Mouse (Mus musculus) intestine, embryonic 14.5 days (tissue): ENCODE measurements around the gene Adamtsl2. TPM values are rescaled to one million over a fixed set of nuclear protein-coding genes. Genes with fewer than 3 reads are reported as not detected.
A peak's percentile ranks its signal among the peaks of the same experiment; 100 is the strongest.

ENCODE experiments used
- ATAC-seq: fragments of 200-750 bp; cut with Nextera tagmentation; replicated peaks from 2 replicates; pipeline ENCODE4 v1.8.0; 2017; ENCODE audit warnings: low read depth, moderate number of reproducible peaks, moderate TSS enrichment, moderate library complexity; ENCODE audit not compliant: low FRiP score, low TSS enrichment
- DNase-seq: peaks from one replicate; pipeline ENCODE4 v3.0.0-alpha.2; 2018; ENCODE audit warnings: low spot score
- H3K27ac ChIP-seq: fragments of 300-500 bp; sonication (generic); 2 replicates; pipeline ENCODE4 v1.5.1; 2014; ENCODE audit warnings: low read depth, mild to moderate bottlenecking, control low read depth
- H3K27me3 ChIP-seq: fragments of 300-500 bp; sonication (generic); replicated peaks from 2 replicates; pipeline ENCODE4 v1.6.1; 2014; ENCODE audit warnings: low read length, control low read depth; ENCODE audit not compliant: control insufficient read depth, insufficient read depth
- H3K36me3 ChIP-seq: fragments of 300-500 bp; sonication (generic); 2 replicates; pipeline ENCODE4 v1.6.1; 2014; ENCODE audit warnings: low read length, control low read depth; ENCODE audit not compliant: control insufficient read depth, insufficient read depth
- H3K4me1 ChIP-seq: fragments of 300-500 bp; sonication (generic); replicated peaks from 2 replicates; pipeline ENCODE4 v1.6.1; 2014; ENCODE audit warnings: low read length, control low read depth, mixed read lengths; ENCODE audit not compliant: control insufficient read depth, insufficient read depth
- H3K4me2 ChIP-seq: fragments of 300-500 bp; sonication (generic); 2 replicates; pipeline ENCODE4 v1.6.1; 2014; ENCODE audit warnings: low read length
- H3K4me3 ChIP-seq: fragments of 300-500 bp; sonication (generic); 2 replicates; pipeline ENCODE4 v1.5.1; 2014; ENCODE audit warnings: low read depth, low read length, control low read depth, mixed read lengths
- H3K9ac ChIP-seq: fragments of 300-500 bp; sonication (generic); 2 replicates; pipeline ENCODE4 v1.6.1; 2014; ENCODE audit warnings: mild to moderate bottlenecking, low read length
- H3K9me3 ChIP-seq: fragments of 300-500 bp; sonication (generic); 2 replicates; pipeline ENCODE4 v1.6.1; 2016; ENCODE audit warnings: low read length, control low read depth; ENCODE audit not compliant: control insufficient read depth
- WGBS: fragments of 180-500 bp; shearing (Covaris S2); extraction: QIAGEN DNeasy Blood & Tissue Kit; methylation state at CpG from one replicate; pipeline ENCODE4 v1.1.7; 2014; 5-methylcytosine and 5-hydroxymethylcytosine counted together
- polyA plus RNA-seq: library from polyadenylated mRNA; unstranded; fragments of >200 nt; fragmentation: Nextera tagmentation; extraction: Ambion mirVana; gene quantifications from 2 replicates; pipeline ENCODE4 v1.2.1, GENCODE M21; 2014

Gene Adamtsl2
- polyA plus RNA-seq, 1 experiment from 2014 or later: 2.0 TPM

DNA sequence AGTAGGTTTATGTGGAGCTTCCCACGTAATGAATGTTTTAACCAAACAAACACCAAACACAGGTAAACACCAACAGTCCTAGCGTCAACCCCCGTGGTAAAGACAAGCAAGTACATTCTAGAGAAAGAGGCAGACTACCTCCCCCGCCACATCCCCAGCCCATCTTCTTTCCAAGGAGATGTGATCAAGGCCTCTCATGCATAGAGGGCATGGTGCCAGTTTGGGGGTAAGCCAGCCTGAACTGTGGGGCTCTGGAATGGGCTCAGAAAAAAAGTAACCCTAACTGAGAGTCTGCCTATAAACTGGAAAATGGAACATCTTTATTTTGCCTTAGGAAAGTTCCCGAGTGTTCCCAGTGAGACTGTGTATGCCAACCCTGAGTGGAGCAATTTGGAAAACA lies 56.8 kb downstream of the Adamtsl2 start:
- 64% methylated on average over 5 of the region's 5 CpGs for WGBS
- Histone ChIP-seq H3K4me1 (no peaks in the 10 kb centered on the region), H3K27ac (no peak overlapping the region), H3K4me2 (no peak overlapping the region), H3K9ac (no peak overlapping the region), H3K27me3 (peaks cover 10% of the 10 kb centered on the region), H3K4me3 (no peak overlapping the region), H3K9me3 (no peaks in the 10 kb centered on the region), H3K36me3 (no peaks in the 10 kb centered on the region)
- DNase-seq (no peak), ATAC-seq (no peak)

DNA sequence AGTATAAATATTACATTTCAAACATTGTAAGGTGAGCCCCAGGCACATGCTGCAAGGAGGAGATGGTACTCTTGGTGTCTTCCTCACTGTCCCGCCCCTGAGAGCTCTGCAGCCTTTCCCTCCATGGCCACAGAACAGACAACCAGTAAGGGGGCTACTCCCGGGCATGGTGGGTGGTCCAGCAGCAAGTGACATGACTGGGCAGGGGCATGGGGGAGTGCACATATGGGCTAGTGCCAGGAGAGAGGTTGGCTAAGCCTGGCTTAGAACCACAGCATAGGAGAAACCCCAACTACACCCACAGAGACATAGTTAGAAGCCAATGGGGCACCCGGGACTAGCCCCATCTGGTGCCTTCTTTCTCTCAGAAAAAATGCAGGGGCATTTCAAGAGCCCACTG lies 57.2 kb downstream of the Adamtsl2 start:
- DNase-seq (no peak), ATAC-seq (no peak)
- Histone ChIP-seq H3K4me2 (no peak overlapping the region), H3K27ac (no peak overlapping the region), H3K27me3 (peaks cover 14% of the 10 kb centered on the region), H3K36me3 (no peaks in the 10 kb centered on the region), H3K9ac (no peak overlapping the region), H3K9me3 (no peaks in the 10 kb centered on the region), H3K4me1 (no peaks in the 10 kb centered on the region), H3K4me3 (no peak overlapping the region)
- WGBS: 67% methylated on average over 3 of the region's 3 CpGs

DNA sequence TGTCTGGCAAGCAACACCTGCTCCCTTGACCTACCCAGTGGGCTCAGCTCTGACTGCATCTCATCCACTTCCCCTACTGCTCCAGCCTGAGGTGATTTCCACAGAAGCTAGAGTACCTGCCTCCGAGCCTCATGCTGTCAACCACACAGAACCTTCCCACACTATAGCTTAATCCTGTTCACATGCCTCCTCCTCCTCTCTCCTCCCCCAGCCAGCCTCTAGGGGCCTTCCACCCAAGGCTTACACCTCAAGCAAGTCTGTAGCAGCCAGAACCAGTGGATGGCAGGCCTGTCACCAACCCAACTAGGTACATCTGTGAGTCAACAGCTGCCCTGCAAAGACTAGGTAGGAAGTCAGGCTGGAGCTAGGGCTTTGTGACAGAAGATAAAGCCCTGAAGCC lies 57.6 kb downstream of the Adamtsl2 start:
- Histone ChIP-seq H3K4me3 (no peak overlapping the region), H3K27me3 (peaks cover 18% of the 10 kb centered on the region), H3K36me3 (no peaks in the 10 kb centered on the region), H3K27ac (no peak overlapping the region), H3K4me2 (no peak overlapping the region), H3K9me3 (no peaks in the 10 kb centered on the region), H3K4me1 (no peaks in the 10 kb centered on the region), H3K9ac (no peak overlapping the region)
- 77% methylated on average over 1 of the region's 1 CpGs for WGBS
- ATAC-seq (no peak), DNase-seq (no peak)

DNA sequence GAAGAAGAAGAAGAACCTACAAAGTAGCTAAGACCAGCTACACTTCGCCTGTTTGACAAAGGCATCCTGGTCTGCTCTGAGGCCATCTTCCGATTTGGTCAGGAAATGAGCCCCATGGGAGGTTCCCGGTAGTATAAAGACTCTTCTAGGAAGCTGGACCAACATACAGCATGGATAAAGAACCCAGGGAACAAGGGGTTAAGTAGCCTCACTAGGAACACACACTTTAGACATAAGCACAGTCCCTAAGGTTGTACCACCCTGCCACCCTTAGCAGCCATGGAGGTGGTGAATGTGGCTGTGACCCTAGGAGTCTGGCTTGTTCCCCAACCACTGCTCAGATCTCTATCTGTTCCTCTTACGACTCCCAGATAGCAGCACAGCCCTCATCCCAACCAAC lies 59.2 kb downstream of the Adamtsl2 start:
- no peak overlapping the region for H3K27ac ChIP-seq
- no peak overlapping the region for H3K4me3 ChIP-seq
- H3K4me2 ChIP-seq: no peak overlapping the region
- H3K36me3 ChIP-seq: no peaks in the 10 kb centered on the region
- ATAC-seq (no peak), DNase-seq (no peak)
- peaks cover 29% of the 10 kb centered on the region for H3K27me3 ChIP-seq
- no peaks in the 10 kb centered on the region for H3K9me3 ChIP-seq
- H3K4me1 ChIP-seq: no peaks in the 10 kb centered on the region
- WGBS: 63% methylated on average over 4 of the region's 4 CpGs
- H3K9ac ChIP-seq: no peak overlapping the region

DNA sequence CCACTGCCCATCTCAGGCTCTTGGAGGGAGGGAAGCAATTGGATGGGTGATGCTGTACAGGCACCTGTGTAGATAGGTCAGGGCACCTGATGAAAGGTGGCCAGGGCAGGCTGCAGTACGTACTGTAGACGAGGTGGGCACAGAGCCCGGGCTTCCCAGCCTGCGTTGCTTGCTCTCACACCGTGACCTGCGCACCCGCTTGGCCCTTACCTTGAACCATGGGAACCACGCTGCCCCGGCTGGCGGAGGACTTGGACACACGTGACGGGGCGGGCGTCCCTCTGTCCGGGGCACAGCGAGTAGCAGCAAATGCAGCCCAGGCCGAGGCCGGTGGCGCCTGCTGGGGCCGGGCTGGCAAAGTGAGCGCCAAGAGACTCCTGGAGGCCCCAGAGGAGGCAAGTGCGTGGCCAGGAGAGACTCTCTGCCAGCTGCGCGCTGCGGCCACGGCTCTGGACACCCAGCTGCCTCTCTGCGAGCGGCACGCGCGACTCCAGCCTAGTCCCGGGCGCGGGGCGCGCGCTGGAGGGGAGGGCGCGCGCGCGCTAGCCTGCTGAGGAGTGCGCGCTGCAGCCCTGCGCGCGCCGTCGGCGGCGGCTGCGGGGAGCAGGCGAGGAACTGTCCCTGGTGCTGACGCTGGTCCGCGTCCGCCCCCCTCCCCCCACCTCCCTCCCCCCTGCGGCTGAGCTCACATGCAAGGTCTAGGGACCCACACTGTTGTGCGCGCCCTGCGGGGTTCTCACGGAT lies 62.9 kb downstream of the Adamtsl2 start, which contains the start of gene Fam163b:
Gene Fam163b (minus strand): TSS at position 542 of the 744 bp plus-strand sequence.
- Histone ChIP-seq H3K36me3 (no peaks in the 10 kb centered on the region), H3K4me2 (peak within 1 kb of the TSS; percentile 59), H3K9ac (no peak within 1 kb of the TSS), H3K27me3 (peaks cover 29% of the 10 kb centered on the region), H3K27ac (no peak within 1 kb of the TSS), H3K4me3 (peak within 1 kb of the TSS; percentile 32), H3K9me3 (no peaks in the 10 kb centered on the region), H3K4me1 (no peaks in the 10 kb centered on the region)
- ATAC-seq (peak; percentile 50; the same call in 1 of the 2 replicates), DNase-seq (peak; percentile 86)
- whole genome bisulfite sequencing: 2% methylated on average over 60 of the region's 62 CpGs

DNA sequence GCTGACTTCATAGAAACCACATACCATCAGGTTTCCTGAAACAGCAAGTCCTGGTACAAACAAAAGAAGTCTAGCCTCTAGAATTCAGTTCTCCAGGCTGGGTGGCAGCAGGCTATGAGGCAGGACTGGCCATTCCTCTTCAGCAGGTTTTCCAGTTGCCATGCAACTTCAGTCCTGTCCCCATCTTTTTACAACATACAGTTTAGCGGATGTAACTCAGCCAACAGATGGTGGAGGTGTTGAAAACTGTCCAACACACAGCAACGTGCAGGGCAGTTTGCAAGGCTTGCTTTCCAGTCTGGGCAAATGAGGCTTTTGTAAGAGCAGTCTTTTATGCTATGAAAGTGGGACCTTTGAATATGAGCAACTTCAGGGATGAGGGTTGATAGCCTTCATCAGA lies 65.8 kb downstream of the Adamtsl2 start:
- DNase-seq: no peak
- ATAC-seq: no peak
- no peaks in the 10 kb centered on the region for H3K4me1 ChIP-seq
- no peaks in the 10 kb centered on the region for H3K9me3 ChIP-seq
- no peak overlapping the region for H3K9ac ChIP-seq
- H3K4me2 ChIP-seq: no peak overlapping the region
- H3K4me3 ChIP-seq: no peak overlapping the region
- H3K36me3 ChIP-seq: no peaks in the 10 kb centered on the region
- 69% methylated on average over 2 of the region's 2 CpGs for WGBS
- H3K27me3 ChIP-seq: peaks cover 22% of the 10 kb centered on the region
- H3K27ac ChIP-seq: no peak overlapping the region

DNA sequence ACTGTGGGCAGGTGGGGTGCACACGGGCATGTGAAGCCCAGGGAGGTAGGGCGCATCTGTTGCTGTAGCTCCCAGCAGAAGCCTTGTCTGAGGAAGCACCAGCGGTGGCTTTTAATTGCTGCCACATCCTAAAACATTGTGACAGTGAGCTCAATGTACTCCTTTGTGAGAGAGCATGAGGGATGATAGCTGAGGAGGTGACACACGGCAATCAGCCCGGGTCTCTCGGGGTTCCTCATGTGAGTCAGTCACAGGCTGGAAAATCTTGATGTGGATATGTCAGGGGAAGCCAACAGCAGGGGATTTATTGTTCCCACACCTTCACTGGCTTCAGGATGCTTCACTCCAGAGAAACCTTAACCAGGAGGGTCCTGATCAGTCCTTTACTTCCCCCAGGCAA lies 67.7 kb downstream of the Adamtsl2 start:
- 68% methylated on average over 6 of the region's 6 CpGs for WGBS
- DNase-seq (no peak), ATAC-seq (no peak)

DNA sequence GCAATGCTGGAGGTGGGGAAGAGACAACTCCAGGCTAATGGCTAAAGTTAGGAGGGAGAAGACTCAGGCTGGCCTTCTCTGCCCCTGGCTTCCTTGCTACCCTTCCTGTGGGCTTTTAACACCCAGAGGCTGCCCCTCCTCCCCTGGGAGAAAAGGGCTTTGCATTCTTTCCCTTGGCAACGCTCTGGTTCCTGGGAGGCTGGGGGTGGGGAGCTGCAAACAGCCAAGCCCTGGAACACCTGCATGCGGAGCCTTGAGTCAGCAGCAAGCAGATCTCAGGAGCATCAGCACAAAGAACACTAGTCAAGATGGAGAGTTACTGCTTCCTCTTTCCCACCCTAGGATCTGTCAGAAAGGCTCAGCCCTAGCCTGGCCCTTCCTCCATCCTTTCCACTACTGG lies 70.3 kb downstream of the Adamtsl2 start:
- Histone ChIP-seq H3K27me3 (no peaks in the 10 kb centered on the region), H3K9ac (no peak overlapping the region), H3K4me3 (no peak overlapping the region), H3K27ac (no peak overlapping the region), H3K36me3 (no peaks in the 10 kb centered on the region), H3K4me1 (0 out of 2 replicates have a peak, but pooled peaks cover 4% of the 10 kb centered on the region), H3K4me2 (no peak overlapping the region), H3K9me3 (no peaks in the 10 kb centered on the region)
- WGBS: 8% methylated on average over 2 of the region's 2 CpGs
- DNase-seq (no peak), ATAC-seq (no peak)

More for the DNA sequence above, 67.7 kb downstream of the Adamtsl2 start:
- Histone ChIP-seq H3K4me3 (no peak overlapping the region), H3K27ac (no peak overlapping the region), H3K9ac (no peak overlapping the region), H3K4me1 (no peaks in the 10 kb centered on the region), H3K9me3 (no peaks in the 10 kb centered on the region), H3K4me2 (no peak overlapping the region), H3K36me3 (no peaks in the 10 kb centered on the region), H3K27me3 (peaks cover 11% of the 10 kb centered on the region)
